Mouse (Mus musculus) midbrain, embryonic 10.5 days (tissue): ENCODE measurements around the gene Nop16. TPM values are rescaled to one million over a fixed set of nuclear protein-coding genes. Genes with fewer than 3 reads are reported as not detected.

Source experiments
- DNase-seq: peaks from one replicate; pipeline ENCODE4 v3.0.0-alpha.2; 2017; ENCODE audit warnings: low spot score
- H3K27ac ChIP-seq: fragments of 300-500 bp; sonication (generic); replicated peaks from 2 replicates; pipeline ENCODE4 v1.5.1; 2016; ENCODE audit warnings: mild to moderate bottlenecking
- H3K27me3 ChIP-seq: fragments of 300-500 bp; sonication (generic); 2 replicates; pipeline ENCODE4 v1.6.1; 2016; ENCODE audit warnings: low read depth, mild to moderate bottlenecking; ENCODE audit not compliant: poor library complexity, severe bottlenecking
- H3K36me3 ChIP-seq: fragments of 300-500 bp; sonication (generic); 2 replicates; pipeline ENCODE4 v1.6.1; 2016; ENCODE audit warnings: mild to moderate bottlenecking, moderate library complexity
- H3K4me1 ChIP-seq: fragments of 300-500 bp; sonication (generic); 2 replicates; pipeline ENCODE4 v1.6.1; 2016
- H3K4me3 ChIP-seq: fragments of 300-500 bp; sonication (generic); 2 replicates; pipeline ENCODE4 v1.5.1; 2016; ENCODE audit warnings: mild to moderate bottlenecking, moderate library complexity
- H3K9me3 ChIP-seq: fragments of 300-500 bp; sonication (generic); replicated peaks from 2 replicates; pipeline ENCODE4 v1.6.1; 2016; ENCODE audit warnings: mild to moderate bottlenecking
- WGBS: fragments of 180-500 bp; shearing (Covaris S2); methylation state at CpG from one replicate; pipeline ENCODE4 v1.1.7; 2016; 5-methylcytosine and 5-hydroxymethylcytosine counted together
- polyA plus RNA-seq: library from polyadenylated mRNA; unstranded; fragments of >200 nt; fragmentation: Nextera tagmentation; extraction: Ambion mirVana; gene quantifications from 2 replicates; pipeline ENCODE4 v1.2.1, GENCODE M21; 2016

Gene Nop16
- polyA plus RNA-seq, 1 experiment from 2014 or later = 105 TPM

- WGBS = 43% methylated on average over 5 of the region's 5 CpGs
- H3K36me3 ChIP-seq = peaks cover 4% of the 10 kb centered on the region
- no peak overlapping the region for H3K4me3 ChIP-seq
- no peak for DNase-seq
- H3K9me3 ChIP-seq = no peaks in the 10 kb centered on the region
- peaks cover 8% of the 10 kb centered on the region for H3K27me3 ChIP-seq
- H3K27ac ChIP-seq = no peak overlapping the region
- H3K4me1 ChIP-seq = peaks cover 26% of the 10 kb centered on the region
Observed at GRCm38 (mm10) chr13:54568380-54568779, 21.5 kb downstream of the Nop16 start.

DNA sequence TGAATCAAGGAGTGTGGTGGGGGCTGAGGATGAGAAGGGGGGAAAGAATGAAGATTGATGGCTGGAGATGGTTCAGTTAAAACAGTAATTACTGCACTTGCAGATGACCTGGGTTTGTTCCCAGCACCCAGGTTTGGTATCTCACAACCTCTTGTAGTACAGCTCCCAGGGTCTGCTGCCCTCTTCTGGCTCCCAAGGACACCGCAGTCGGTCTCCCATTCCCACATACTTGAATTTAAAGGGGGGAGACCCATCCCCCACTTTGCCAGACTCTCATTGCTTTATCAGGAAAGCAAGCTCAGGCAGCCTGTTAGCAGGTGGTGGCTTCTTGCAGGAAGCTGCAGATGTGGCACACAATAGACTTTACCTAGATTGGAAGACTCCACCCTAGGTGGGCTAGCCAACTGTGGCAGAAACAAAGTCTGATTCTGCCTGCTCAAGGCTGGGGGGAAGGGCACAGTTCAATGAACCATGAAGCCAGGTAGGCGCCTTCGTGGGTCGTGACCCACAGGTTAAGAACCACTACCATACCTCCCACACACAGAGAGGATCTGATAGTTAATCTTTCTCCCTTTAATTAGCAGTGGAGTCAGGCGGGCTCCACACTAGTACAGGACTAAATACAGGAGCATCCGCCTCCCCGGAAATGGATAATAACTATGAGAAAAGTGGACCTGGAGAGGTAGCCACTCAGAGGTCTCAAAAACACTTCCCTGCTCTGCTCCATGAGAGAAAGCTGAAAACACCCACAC, 24.1 kb downstream of the Nop16 start:
- Histone ChIP-seq H3K27me3 (no peaks in the 10 kb centered on the region), H3K4me1 (peaks cover 20% of the 10 kb centered on the region), H3K27ac (peak overlapping the region; percentile 97), H3K9me3 (no peaks in the 10 kb centered on the region), H3K36me3 (peaks cover 30% of the 10 kb centered on the region), H3K4me3 (peak overlapping the region; percentile 97)
- DNase-seq = peak; percentile 59
- WGBS = 43% methylated on average over 8 of the region's 8 CpGs

DNA sequence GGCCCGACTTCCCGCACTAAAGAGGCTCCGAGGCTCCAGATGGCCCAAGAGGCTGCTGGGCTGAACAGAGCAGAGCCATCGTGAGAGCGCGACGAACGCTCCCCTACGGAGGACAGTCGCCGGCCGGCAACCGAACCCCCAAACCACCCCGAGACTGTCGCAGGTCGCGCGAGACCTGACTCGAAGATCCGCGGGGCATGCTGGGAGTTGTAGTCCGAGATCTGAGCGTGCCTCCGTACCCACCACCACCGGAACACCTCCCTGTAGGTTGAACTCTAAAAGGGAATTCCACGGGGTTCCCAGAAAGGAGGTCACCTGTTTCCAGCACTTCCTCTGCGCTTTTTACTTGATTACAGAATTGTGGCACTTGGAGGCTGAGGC, 24.7 kb downstream of the Nop16 start, which contains the start of gene 4833439L19Rik:
Gene 4833439L19Rik, minus strand, starts transcription at position 235 of the 381 bp plus-strand sequence.
- Histone ChIP-seq H3K36me3 (peaks cover 36% of the 10 kb centered on the region), H3K9me3 (no peaks in the 10 kb centered on the region), H3K4me3 (peak within 1 kb of the TSS; percentile 97), H3K4me1 (peaks cover 20% of the 10 kb centered on the region), H3K27me3 (no peaks in the 10 kb centered on the region), H3K27ac (peak within 1 kb of the TSS; percentile 97)
- under 1% methylated on average over 27 of the region's 27 CpGs for WGBS
- DNase-seq = peak; percentile 95

DNA sequence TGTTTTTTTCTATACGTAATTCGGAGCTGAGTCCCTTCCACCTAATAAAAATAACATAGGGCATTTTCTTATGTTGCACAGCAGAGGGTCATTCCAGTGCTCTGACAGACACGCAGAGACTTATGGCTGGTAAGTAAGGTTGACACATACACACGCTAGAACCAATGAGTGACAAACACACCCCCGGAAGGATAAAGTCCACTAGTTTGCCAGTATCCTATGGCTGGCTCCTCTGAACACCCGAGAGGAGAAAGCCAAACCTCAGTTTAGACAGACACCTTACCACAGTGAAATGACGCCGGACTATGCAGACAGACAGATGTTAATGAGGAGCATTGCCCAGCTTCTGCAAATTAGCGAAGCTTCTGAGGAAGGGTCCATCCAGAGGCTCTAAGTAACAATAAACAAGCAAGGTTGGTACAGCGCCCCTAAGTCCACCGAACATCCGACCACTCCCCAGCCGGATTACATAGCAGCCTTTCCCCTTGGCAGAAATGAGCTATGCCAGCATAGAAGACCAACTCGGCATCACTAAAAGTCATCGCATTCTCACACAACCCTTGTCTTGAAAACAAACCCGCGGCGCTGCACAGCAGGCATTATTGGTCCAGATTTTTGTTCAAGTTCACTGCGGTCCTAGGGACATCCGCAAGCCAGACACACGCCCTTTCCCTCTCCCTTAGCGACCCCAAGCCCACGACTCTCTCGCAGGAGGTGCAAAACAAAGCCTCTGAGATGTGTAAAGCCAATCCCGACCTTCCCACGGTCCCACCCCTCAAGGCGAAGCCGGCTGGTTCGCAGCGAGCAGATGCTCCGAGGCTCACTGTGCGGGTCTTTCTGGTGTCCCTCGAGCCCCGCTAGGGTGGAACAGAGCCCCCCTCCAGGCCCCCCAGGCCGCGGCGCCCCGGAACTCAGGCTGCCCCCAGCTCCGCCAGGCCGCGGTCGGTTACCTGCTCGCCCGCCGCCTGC, 25.4 kb downstream of the Nop16 start:
- peak overlapping the region; percentile 97 for H3K27ac ChIP-seq
- H3K9me3 ChIP-seq = no peaks in the 10 kb centered on the region
- 14% methylated on average over 45 of the region's 45 CpGs for WGBS
- peaks cover 43% of the 10 kb centered on the region for H3K36me3 ChIP-seq
- DNase-seq = no peak
- peak overlapping the region; percentile 97 for H3K4me3 ChIP-seq
- peaks cover 20% of the 10 kb centered on the region for H3K4me1 ChIP-seq
- no peaks in the 10 kb centered on the region for H3K27me3 ChIP-seq

- H3K9me3 ChIP-seq = no peaks in the 10 kb centered on the region
Observed at GRCm38 (mm10) chr13:54562562-54562961, 27.3 kb downstream of the Nop16 start.

DNA sequence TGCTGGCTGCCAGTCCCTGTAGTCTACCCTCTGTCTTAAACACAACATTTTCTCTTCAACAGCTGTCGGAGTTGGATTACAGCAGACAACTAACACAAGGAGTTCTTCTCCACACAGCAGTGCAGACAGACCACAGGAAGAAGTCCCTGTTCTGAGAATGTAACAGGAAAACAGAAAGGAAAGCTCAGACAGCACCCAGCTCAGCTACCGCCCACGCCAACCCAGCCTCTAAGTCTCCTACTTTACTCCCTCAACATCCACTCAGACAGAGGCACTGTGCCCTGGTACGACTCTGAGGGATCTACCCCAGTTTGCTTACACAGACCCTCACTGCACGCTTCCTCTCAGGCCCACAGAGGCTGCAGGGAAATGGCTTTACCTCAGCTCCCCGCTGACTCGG, 29.3 kb downstream of the Nop16 start:
- 95% methylated on average over 7 of the region's 7 CpGs for WGBS
- H3K4me1 ChIP-seq = peaks cover 15% of the 10 kb centered on the region
- no peak overlapping the region for H3K27ac ChIP-seq
- no peak overlapping the region for H3K4me3 ChIP-seq
- H3K9me3 ChIP-seq = no peaks in the 10 kb centered on the region
- DNase-seq = no peak
- H3K27me3 ChIP-seq = no peaks in the 10 kb centered on the region
- H3K36me3 ChIP-seq = peaks cover 82% of the 10 kb centered on the region

More at GRCm38 (mm10) chr13:54562562-54562961, 27.3 kb downstream of the Nop16 start:
- Histone ChIP-seq H3K4me1 (peaks cover 20% of the 10 kb centered on the region), H3K27ac (no peak overlapping the region), H3K27me3 (no peaks in the 10 kb centered on the region), H3K36me3 (peaks cover 62% of the 10 kb centered on the region), H3K4me3 (no peak overlapping the region)
- WGBS = 85% methylated on average over 7 of the region's 7 CpGs
- no peak for DNase-seq

DNA sequence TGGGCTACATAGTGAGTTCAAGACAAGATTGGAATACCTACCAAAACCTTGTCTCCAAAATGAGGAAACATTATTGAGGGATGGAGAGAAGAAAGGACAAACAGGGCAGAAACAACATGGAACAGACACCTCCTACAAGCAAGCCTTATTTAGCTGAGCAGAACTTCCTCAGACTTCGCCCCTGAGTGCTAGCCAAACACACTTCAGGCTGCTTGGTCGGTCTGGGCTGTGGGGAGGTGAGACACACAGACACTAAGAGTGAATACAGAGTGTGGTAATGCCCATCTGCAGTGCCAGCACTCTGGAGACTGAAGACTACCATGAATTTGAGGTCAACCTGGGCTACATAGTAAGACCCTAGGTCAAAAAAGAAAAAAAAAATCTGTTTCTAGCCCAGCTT, 30.2 kb downstream of the Nop16 start:
- Histone ChIP-seq H3K27me3 (no peaks in the 10 kb centered on the region), H3K27ac (no peak overlapping the region), H3K4me1 (peaks cover 12% of the 10 kb centered on the region), H3K36me3 (peaks cover 92% of the 10 kb centered on the region), H3K4me3 (no peak overlapping the region), H3K9me3 (no peaks in the 10 kb centered on the region)
- no peak for DNase-seq
- WGBS = 94% methylated on average over 2 of the region's 2 CpGs

GRCm38 (mm10) chr13:54557652-54558051, 32.2 kb downstream of the Nop16 start:
- H3K27me3 ChIP-seq = no peaks in the 10 kb centered on the region
- peaks cover 98% of the 10 kb centered on the region for H3K36me3 ChIP-seq
- H3K9me3 ChIP-seq = no peaks in the 10 kb centered on the region
- H3K4me3 ChIP-seq = no peak overlapping the region
- H3K27ac ChIP-seq = no peak overlapping the region
- no peaks in the 10 kb centered on the region for H3K4me1 ChIP-seq
- no peak for DNase-seq
- WGBS = 89% methylated on average over 1 of the region's 1 CpGs

DNA sequence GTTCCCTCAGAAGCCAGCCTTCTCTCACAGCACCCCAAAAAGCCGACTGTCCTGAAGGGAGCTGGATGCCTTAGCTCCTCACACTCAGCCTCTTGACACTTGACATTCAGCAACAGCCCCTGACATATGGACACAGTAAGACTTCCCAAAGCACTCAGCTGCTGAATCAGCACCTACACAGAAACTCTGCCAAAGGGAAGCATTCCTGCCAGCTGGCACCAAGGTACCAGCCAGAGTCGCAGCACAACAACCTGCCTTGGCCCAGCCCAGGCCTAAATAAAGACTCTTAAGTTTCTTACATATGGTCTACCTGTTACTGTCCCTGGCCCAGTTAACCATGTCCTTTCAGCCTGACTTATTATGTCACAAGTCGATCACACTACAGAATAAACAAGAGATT, 33.1 kb downstream of the Nop16 start:
- peaks cover 98% of the 10 kb centered on the region for H3K36me3 ChIP-seq

GRCm38 (mm10) chr13:54556176-54556575, 33.7 kb downstream of the Nop16 start:
- Histone ChIP-seq H3K36me3 (peaks cover 98% of the 10 kb centered on the region), H3K4me1 (no peaks in the 10 kb centered on the region), H3K4me3 (no peak overlapping the region), H3K9me3 (no peaks in the 10 kb centered on the region), H3K27ac (no peak overlapping the region), H3K27me3 (no peaks in the 10 kb centered on the region)
- 93% methylated on average over 9 of the region's 9 CpGs for WGBS
- no peak for DNase-seq

More for the DNA sequence above, 33.1 kb downstream of the Nop16 start:
- 92% methylated on average over 3 of the region's 3 CpGs for WGBS
- H3K27ac ChIP-seq = no peak overlapping the region
- H3K27me3 ChIP-seq = no peaks in the 10 kb centered on the region
- no peak for DNase-seq
- H3K4me1 ChIP-seq = no peaks in the 10 kb centered on the region
- no peak overlapping the region for H3K4me3 ChIP-seq
- H3K9me3 ChIP-seq = no peaks in the 10 kb centered on the region

DNA sequence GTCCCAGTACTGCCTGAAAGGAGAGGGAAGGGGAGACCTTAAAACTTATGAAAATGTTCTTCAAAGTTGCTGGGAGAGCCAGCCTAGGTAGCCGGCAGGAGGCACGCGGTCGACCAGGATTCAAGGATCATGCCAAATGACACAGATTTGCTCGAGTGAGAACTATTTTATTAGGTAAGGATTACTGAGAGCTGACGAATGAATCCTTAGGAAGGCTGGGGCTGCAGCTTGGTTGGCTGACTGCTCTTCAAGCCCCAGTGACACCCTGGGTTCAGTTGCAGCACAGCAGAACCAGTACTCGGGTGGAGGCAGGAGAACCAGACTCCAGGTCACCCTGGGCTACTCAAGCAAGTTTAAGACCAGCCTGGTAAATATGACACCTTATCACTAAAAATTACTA, 41.9 kb downstream of the Nop16 start:
- Histone ChIP-seq H3K4me3 (no peak overlapping the region), H3K9me3 (no peaks in the 10 kb centered on the region), H3K27ac (no peak overlapping the region), H3K27me3 (no peaks in the 10 kb centered on the region), H3K36me3 (peaks cover 81% of the 10 kb centered on the region), H3K4me1 (no peaks in the 10 kb centered on the region)
- 85% methylated on average over 7 of the region's 7 CpGs for WGBS
- no peak for DNase-seq
